Comparison of ENCODE assay signal across 9 mouse cellular contexts in the genomic region with DNA sequence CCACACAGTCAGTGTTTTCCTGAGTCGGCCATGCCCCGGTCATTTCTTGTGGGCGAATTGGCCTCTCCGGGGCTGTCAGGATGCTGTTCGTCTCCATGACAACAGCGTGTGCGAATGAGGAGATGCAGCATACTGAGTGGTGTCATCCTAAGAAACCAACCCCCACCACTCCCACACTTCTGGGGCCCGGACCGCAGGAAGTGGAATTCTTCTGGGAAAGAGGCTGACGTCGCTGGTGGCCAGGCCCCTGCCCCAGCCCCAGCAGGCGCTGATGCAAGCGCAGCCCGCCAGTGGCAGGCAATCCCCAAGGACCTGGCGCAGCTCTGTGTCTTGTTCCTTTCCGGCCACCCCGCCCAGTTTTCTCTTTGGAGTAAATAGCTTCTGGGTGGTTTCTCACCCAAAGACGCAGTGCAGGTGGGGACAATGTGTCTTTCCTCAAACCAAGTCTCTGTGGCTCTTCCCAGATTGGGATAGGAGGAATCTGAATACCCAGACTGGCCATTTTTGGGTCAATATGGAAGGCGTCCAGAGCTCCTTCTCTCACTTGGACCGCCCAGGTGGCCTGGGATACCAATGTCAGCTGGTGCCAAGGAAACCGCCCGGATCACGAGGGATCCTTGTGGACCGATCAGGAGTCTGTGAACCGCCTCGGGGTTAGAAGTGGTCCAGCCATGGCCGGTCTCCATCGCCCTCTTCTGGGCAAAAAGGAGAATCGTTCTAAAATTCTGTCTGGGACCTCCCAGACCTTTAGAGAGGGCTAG. TPM values are rescaled to one million over a fixed set of nuclear protein-coding genes. Genes with fewer than 3 reads are reported as not detected.
DNase-seq lines count a peak whose midpoint lies in the region; ATAC-seq and TF ChIP-seq lines count a peak whose summit lies in the region.
"Had no signal": no experiment of that assay in that cellular context is flagged by ENCODE, and none has a peak within 500 bp of the region (broad histone marks: within the 10 kb centered on the region; RNA-seq: fewer than 3 reads in every experiment).

No protein-coding gene starts in this region.

- intact Hi-C loops in heart, postnatal 14 days (cut with DNase I): loop anchor here (1.0 to 10.0 kb wide), 4 partner anchors 49 to 615 kb away; a partner anchor contains a TSS

- TF ChIP-seq EP300 in ES-Bruce4 (IDR thresholded peaks at IDR 0.05; ENCODE audit: insufficient read depth, low read depth, low read length): peak; percentile 86
- TF ChIP-seq EP300 in liver, embryonic 14.5 days (IDR thresholded peaks at IDR 0.05; ENCODE audit: low read depth): no peak

- TF ChIP-seq POLR2A in ES-Bruce4 (IDR thresholded peaks at IDR 0.05; ENCODE audit: insufficient read depth, low read length): no peak
- no peak for TF ChIP-seq POLR2A in testis, adult 2 months (IDR thresholded peaks at IDR 0.05; ENCODE audit: control insufficient read depth, low read depth, low read length)

- H3K4me3 ChIP-seq in ES-Bruce4 (ENCODE audit: low read depth, low read length): peak overlapping the region; percentile 32
- H3K4me3 ChIP-seq in forebrain, embryonic 15.5 days: peak overlapping the region; percentile 43
- peak overlapping the region; percentile 18 to 21; a peak in 2 of 4 replicates for H3K4me3 ChIP-seq in liver, embryonic 14.5 days (ENCODE audit: insufficient read depth in 1 of 2, low read depth in 2 of 2, low read length in 2 of 2)
- peak overlapping the region; percentile 29 for H3K4me3 ChIP-seq in neural tube, embryonic 11.5 days (ENCODE audit: low read depth, low read length)
- peak overlapping the region; percentile 74 for H3K4me3 ChIP-seq in testis, adult 2 months (ENCODE audit: control insufficient read depth, low read depth, low read length)

- ATAC-seq in forebrain, embryonic 15.5 days (replicated peaks): peak; percentile 91
- peak; percentile 65 for ATAC-seq in liver, embryonic 14.5 days (ENCODE audit: insufficient read depth)
- peak; percentile 89 for ATAC-seq in neural tube, embryonic 11.5 days (ENCODE audit: insufficient read depth, low FRiP score, low TSS enrichment)

- H3K9ac ChIP-seq in ES-Bruce4 (ENCODE audit: low read depth, poor library complexity, severe bottlenecking): peak overlapping the region; percentile 5; the same call in 1 of the 2 replicates
- H3K9ac ChIP-seq in forebrain, embryonic 15.5 days (replicated peaks): peak overlapping the region; percentile 51
- H3K9ac ChIP-seq in liver, embryonic 14.5 days (replicated peaks): no peak overlapping the region
- H3K9ac ChIP-seq in neural tube, embryonic 11.5 days (ENCODE audit: low read length): peak overlapping the region; percentile 37

- WGBS in forebrain, embryonic 15.5 days: 0% methylated on average over 29 of the region's 29 CpGs
- WGBS in liver, embryonic 14.5 days (ENCODE audit: insufficient replicate concordance): 3% methylated on average over 29 of the region's 29 CpGs
- under 1% methylated on average over 29 of the region's 29 CpGs for WGBS in neural tube, embryonic 11.5 days

- H3K9me3 ChIP-seq in ES-Bruce4 (replicated peaks; ENCODE audit: control insufficient read depth, insufficient read depth, low read length, poor library complexity, severe bottlenecking): no peaks in the 10 kb centered on the region
- H3K9me3 ChIP-seq in forebrain, embryonic 15.5 days: no peaks in the 10 kb centered on the region
- no peaks in the 10 kb centered on the region for H3K9me3 ChIP-seq in liver, embryonic 14.5 days (ENCODE audit: control insufficient read depth, low read length)
- H3K9me3 ChIP-seq in neural tube, embryonic 11.5 days (ENCODE audit: control insufficient read depth, low read length): no peaks in the 10 kb centered on the region

- H3K36me3 ChIP-seq in ES-Bruce4 (ENCODE audit: control insufficient read depth, insufficient read depth, low read length, poor library complexity, severe bottlenecking): no peaks in the 10 kb centered on the region
- no peaks in the 10 kb centered on the region for H3K36me3 ChIP-seq in forebrain, embryonic 15.5 days
- no peaks in the 10 kb centered on the region for H3K36me3 ChIP-seq in liver, embryonic 14.5 days (replicated peaks; ENCODE audit: control insufficient read depth, insufficient read depth, low read depth)
- no peaks in the 10 kb centered on the region for H3K36me3 ChIP-seq in neural tube, embryonic 11.5 days (ENCODE audit: control insufficient read depth, insufficient read depth, low read length)
- no peaks in the 10 kb centered on the region for H3K36me3 ChIP-seq in testis, adult 2 months (ENCODE audit: control insufficient read depth, insufficient read depth, low read length)

- H3K4me1 ChIP-seq in ES-Bruce4 (ENCODE audit: control insufficient read depth, insufficient read depth, low read length): peaks cover 5% of the 10 kb centered on the region
- H3K4me1 ChIP-seq in forebrain, embryonic 15.5 days: peaks cover 14% of the 10 kb centered on the region
- peaks cover under 1 to 13% of the 10 kb centered on the region in 2 experiments; a peak in 2 of 4 replicates for H3K4me1 ChIP-seq in liver, embryonic 14.5 days (replicated peaks; ENCODE audit: control insufficient read depth in 2 of 2, insufficient read depth in 2 of 2, low read length in 1 of 2)
- H3K4me1 ChIP-seq in neural tube, embryonic 11.5 days (ENCODE audit: control insufficient read depth, insufficient read depth, low read length): no peaks in the 10 kb centered on the region; the same call in 1 of the 2 replicates
- peaks cover 10% of the 10 kb centered on the region for H3K4me1 ChIP-seq in testis, adult 2 months (ENCODE audit: control insufficient read depth, insufficient read depth, low read length)

- TF ChIP-seq CTCF in ES-Bruce4 (IDR thresholded peaks at IDR 0.05; ENCODE audit: low read depth, low read length): peak; percentile 71
- TF ChIP-seq CTCF in liver, embryonic 14.5 days (IDR thresholded peaks at IDR 0.05; ENCODE audit: low read depth): peak; percentile 75
- peak; percentile 61; the same call in 1 of the 2 replicates for TF ChIP-seq CTCF in testis, adult 2 months (IDR thresholded peaks at IDR 0.05; ENCODE audit: control insufficient read depth, insufficient read depth, insufficient replicate concordance, low read depth, low read length)

- H3K27ac ChIP-seq in ES-Bruce4 (ENCODE audit: insufficient read depth, low read length): peak overlapping the region; percentile 64
- H3K27ac ChIP-seq in forebrain, embryonic 15.5 days (replicated peaks): peak overlapping the region; percentile 32; the same call in 1 of the 2 replicates
- H3K27ac ChIP-seq in liver, embryonic 14.5 days: no peak overlapping the region
- no peak overlapping the region for H3K27ac ChIP-seq in neural tube, embryonic 11.5 days (ENCODE audit: low read depth, low read length)
- 0 out of 2 replicates have a peak overlapping the region, but pooled peaks have one; percentile 21 for H3K27ac ChIP-seq in testis, adult 2 months (ENCODE audit: control insufficient read depth, insufficient read depth, low read depth, low read length)
- H3K27ac ChIP-seq: macrophage had no signal

- peak; percentile 83 for DNase-seq in cerebellum, adult 11 months
- DNase-seq in heart, postnatal 14 days: peak; percentile 77 to 80
- DNase-seq in kidney, postnatal 4 days: peak; percentile 77 to 87
- no peak for DNase-seq in liver, embryonic 14.5 days (ENCODE audit: low read depth in 3 of 3, low spot score in 3 of 3)
- DNase-seq in neural tube, embryonic 11.5 days (ENCODE audit: low spot score): peak; percentile 83

- H3K27me3 ChIP-seq in ES-Bruce4 (ENCODE audit: control insufficient read depth, insufficient read depth, low read length, poor library complexity, severe bottlenecking): no peaks in the 10 kb centered on the region
- H3K27me3 ChIP-seq in forebrain, embryonic 15.5 days: no peaks in the 10 kb centered on the region
- H3K27me3 ChIP-seq in liver, embryonic 14.5 days (ENCODE audit: control insufficient read depth, insufficient read depth, low read length): peaks cover 9% of the 10 kb centered on the region
- H3K27me3 ChIP-seq in neural tube, embryonic 11.5 days (ENCODE audit: control insufficient read depth, insufficient read depth, low read length): no peaks in the 10 kb centered on the region
- H3K27me3 ChIP-seq in testis, adult 2 months (ENCODE audit: control insufficient read depth, insufficient read depth, low read length): no peaks in the 10 kb centered on the region

- H3K4me2 ChIP-seq in forebrain, embryonic 15.5 days (replicated peaks): peak overlapping the region; percentile 85
- H3K4me2 ChIP-seq in liver, embryonic 14.5 days (ENCODE audit: low read depth): peak overlapping the region; percentile 52
- H3K4me2 ChIP-seq in neural tube, embryonic 11.5 days (ENCODE audit: low read depth): peak overlapping the region; percentile 58

RNA-seq across cellular contexts. Expression of a gene that starts 49.2 kb away (rescaled TPM):
- 39.2 and 40.3 TPM in 2 replicates for polyA plus RNA-seq in ES-Bruce4 (2011; ENCODE audit: insufficient read depth, insufficient read length, low read depth, missing spikeins)
- polyA plus RNA-seq in forebrain, embryonic 15.5 days (2015; fragmentation: Nextera tagmentation; extraction: Ambion mirVana): 6.4 and 7.1 TPM in 2 replicates
- total RNA-seq in heart, postnatal 14 days (2021): 10 to 100 TPM; 48.8 to 62.5 TPM
- 2.1 and 2.3 TPM in 2 replicates for polyA plus RNA-seq in liver, embryonic 14.5 days (2012; rRNA removed)
- polyA plus RNA-seq in liver, embryonic 14.5 days (2014; fragmentation: Nextera tagmentation; extraction: Ambion mirVana): 5.2 and 5.3 TPM in 2 replicates
- 3.7 and 4.2 TPM in 2 replicates for polyA plus RNA-seq in neural tube, embryonic 11.5 days (2014; fragmentation: Nextera tagmentation; extraction: Ambion mirVana)
- 1.8 and 2.2 TPM in 2 replicates for polyA plus RNA-seq in testis, adult 2 months (2012; rRNA removed)

Comparison
In these comparisons a context has a peak if more than half of its experiments do, and no peak if none do; other contexts are left out.
1. H3K27ac ChIP-seq: peak in ES-Bruce4 (single experiment), forebrain, embryonic 15.5 days (single experiment) and testis, adult 2 months (single experiment); none in liver, embryonic 14.5 days (single experiment) and neural tube, embryonic 11.5 days (single experiment).
2. H3K4me3 ChIP-seq: peak in every context shown above with its lines; median percentile 74 in testis, adult 2 months; 43 in forebrain, embryonic 15.5 days; 32 in ES-Bruce4; 29 in neural tube, embryonic 11.5 days; 20 in liver, embryonic 14.5 days.
3. DNase-seq: peak in cerebellum, adult 11 months (single experiment), heart, postnatal 14 days (2 of 2), kidney, postnatal 4 days (2 of 2) and neural tube, embryonic 11.5 days (single experiment); none in liver, embryonic 14.5 days (0 of 3).
4. Peak in every context shown above with its lines, with median percentiles within 50 percentile points of each other: CTCF ChIP-seq, ATAC-seq and H3K4me2 ChIP-seq.